Mouse (Mus musculus) activated CD4-positive, CD25-positive, alpha-beta regulatory T cell, adult 4 months (primary cell): ENCODE measurements around the gene Mapk14. TPM values are rescaled to one million over a fixed set of nuclear protein-coding genes. Genes with fewer than 3 reads are reported as not detected.
"Not testable (repeated sequence)": the region's sequence is repeated elsewhere in the genome, so short reads cannot be mapped to it uniquely, and the experiment has no call there.

Experiments used
- ATAC-seq: one replicate; pipeline ENCODE4 v1.8.0; 2017
- polyA plus RNA-seq, 2 experiments: library from polyadenylated mRNA; unstranded; fragments of 100-300 nt; shearing (Covaris generic); gene quantifications; one replicate each; pipeline ENCODE4 v1.2.1; 2017

Mapk14 gene
- polyA plus RNA-seq, 2 experiments from 2014 or later, result 17.5 to 22.4 TPM

DNA sequence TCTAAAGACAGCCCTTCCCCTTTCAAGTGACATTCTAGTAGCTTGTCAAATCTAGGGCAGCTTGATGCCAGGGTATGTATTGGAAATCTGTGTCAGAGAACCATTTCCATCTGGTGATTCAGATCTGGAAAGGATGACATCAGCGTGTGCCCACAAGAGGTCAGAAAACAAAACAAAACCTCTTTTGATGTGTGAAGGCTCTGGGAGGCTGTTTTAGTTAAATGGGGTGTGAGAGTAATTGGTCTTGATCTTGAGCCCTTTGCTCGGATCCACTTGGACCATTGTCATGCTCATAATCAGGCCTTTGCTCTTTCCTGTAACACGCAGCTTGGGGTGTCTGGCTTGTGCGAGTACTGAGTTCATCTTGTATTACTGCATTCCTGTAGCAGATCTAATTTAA lies 7.1 kb downstream of the Mapk14 start:
- peak; percentile 48 for ATAC-seq

DNA sequence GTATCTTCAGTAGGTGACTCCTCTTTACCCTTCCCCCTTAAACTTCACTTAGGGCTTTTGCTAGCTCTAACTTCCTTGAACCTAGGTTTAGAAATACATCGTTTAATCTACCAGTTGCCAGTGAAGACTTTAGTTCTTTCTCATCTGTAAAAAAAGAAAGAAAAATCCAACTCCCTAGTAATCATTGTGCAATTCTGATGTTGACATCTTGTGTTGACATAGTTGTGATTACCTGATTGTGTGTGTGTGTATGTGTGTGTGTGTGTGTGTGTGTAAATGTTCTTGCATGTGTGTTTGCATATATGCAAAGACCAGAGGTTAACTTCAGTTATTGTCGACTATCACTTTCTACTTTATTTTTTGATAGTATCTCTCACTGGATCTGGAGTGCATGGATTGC lies 7.5 kb downstream of the Mapk14 start:
- ATAC-seq, result no peak

DNA sequence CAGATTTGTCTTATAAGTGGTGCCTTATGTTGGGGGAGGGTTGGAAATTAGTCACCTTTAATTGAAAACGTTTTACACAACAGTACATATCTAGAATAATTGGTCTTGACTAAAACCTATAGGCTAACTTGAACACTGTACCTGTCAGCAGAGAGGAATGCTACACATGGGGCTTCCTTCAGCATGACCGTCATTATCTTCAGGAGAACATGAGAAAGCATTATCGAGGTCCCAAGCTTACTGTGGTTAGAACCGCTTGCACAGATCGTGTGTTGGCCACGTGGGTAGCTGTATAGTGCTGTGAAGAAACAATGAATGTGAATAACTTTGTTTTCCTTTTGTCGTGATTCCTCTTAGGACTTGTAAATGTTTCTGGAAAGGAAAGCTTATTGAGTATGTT lies 8.7 kb downstream of the Mapk14 start:
- ATAC-seq, result no peak

DNA sequence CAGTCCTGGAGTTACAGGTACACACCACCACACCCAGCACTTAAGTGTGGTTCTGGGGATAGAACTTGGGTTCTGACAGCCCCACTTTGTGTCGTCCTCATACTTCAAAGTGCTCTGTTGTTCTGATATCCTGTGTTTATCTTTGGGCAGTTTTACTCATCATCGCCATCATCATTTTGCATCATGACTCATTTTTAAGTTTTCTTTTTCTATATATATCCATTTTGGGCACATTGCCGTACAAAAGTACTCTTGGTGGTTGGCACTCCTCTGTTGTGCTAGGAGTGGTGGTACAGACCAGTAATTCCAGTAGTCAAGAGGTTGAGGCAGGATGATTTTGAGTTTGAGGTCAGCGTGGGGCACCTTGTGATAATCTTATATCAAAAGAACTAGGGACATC lies 10.0 kb downstream of the Mapk14 start:
- ATAC-seq, result peak; percentile 12

DNA sequence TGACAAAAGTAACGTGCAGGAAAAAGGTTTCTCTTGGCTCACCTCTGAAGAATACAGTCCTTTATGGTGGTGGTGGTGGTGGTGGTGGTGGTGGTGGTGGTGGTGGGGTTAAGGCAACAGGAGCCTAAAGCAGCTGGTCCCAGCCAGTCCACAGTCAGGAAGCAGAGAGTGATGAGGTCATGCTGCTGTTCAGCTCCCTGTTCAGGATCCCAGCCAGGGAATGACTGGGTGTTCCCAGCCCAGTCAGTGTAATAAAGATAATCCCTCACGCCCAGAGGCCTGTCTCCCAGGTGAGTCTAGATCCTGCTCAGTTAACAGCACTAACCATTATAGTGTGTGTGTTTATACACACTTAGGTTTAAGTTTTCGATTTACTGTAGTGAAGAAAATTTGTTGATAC lies 10.6 kb downstream of the Mapk14 start:
- no peak for ATAC-seq

DNA sequence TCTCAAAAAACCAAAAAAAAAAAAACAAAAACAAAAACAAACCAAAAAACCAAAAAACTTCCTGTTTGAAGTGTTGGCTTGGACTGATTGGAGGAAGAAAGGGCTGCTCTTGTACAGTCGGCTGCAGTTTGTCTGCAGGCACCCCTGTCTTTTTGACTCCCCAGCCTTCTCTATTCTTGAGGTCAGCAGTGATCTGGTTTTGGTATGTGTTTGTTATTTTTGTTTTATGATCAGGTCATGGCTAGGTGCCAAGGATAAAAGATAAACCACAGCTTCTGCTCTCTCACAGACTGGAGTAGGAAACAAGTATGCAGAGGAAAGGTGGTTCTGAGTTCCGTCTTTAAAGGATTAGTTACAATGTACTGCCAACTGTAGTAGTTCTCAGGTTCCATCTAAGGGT lies 11.5 kb downstream of the Mapk14 start:
- ATAC-seq, result no peak

DNA sequence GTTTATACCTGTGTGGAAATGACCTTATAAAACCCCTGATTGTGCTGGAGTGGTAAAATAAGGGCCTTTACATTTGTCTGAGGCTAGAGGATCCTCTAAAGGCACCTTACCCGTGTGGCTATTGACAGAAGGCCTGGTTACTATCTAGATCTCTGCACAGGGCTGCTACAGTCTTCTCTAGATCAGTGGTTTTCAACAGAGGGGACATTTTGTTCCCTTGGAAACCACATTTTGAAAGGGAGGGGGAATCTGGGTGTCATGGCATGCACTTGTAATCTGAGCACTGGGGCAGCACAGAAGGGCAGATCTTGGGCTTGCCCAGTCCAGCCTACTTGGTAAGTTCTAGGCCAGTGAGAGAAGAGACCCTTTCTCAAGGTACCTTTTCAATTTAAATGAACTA lies 15.6 kb downstream of the Mapk14 start:
- no peak for ATAC-seq

DNA sequence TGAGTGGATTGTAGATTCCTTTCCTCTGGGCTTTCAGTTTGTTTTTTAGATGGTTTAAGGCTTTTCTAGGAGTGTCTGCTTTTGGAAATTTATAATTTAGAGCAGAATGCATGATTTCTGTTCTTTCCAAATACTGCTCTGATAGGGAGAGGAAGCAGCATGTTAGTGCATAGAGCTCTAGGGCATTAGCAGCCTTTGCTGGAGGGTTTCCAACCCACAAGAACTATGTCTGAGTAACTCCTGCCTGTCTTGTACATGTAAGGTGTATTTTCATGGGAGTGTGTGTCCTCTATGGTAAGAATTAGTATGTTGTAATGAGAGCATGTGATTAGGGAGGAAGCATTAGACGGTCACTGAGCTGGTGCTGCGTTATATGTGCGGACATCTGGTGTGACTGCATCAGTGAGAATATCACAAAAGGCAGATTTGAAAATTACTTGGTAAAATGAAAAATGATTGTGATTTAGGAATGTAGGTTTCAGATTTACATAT lies 16.1 kb downstream of the Mapk14 start:
- ATAC-seq, result no peak

DNA sequence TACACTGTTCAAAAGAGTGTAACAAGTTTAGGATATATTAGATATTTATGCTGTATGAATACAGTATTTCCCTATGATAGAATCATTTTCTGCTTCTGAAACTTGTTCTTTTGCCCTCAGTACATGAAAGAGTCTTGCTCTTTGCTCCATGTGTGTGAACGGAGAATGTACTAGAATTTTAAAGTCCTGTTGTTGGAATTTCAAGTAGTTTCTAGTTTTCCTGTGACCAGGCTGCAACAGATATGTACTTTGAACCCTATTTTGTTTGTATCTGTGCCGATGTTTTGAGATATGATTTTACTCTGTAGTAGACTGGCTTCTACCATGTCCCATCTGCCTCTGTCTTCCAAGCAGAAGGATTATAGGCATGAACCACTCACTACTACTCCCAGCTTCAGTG lies 16.7 kb downstream of the Mapk14 start:
- ATAC-seq, result no peak

DNA sequence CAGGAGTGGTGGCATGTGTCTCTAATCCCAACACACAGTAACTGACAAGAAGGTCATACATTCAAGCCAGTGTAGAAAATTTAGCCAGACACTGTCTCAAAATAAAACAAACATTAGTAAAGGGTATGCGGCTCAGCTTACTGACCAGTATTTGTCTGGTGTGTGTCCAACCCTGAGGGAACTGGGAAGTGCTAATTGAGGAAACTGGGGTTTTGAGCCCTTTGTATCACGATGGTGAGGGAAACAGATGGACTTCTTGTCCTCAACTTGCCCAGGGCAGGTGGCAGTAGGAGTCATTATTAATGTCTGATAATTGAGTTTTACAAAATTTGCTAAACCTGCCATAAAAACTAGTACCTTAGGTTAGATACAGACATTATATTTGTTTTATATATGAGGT lies 17.9 kb downstream of the Mapk14 start:
- ATAC-seq, result no peak

DNA sequence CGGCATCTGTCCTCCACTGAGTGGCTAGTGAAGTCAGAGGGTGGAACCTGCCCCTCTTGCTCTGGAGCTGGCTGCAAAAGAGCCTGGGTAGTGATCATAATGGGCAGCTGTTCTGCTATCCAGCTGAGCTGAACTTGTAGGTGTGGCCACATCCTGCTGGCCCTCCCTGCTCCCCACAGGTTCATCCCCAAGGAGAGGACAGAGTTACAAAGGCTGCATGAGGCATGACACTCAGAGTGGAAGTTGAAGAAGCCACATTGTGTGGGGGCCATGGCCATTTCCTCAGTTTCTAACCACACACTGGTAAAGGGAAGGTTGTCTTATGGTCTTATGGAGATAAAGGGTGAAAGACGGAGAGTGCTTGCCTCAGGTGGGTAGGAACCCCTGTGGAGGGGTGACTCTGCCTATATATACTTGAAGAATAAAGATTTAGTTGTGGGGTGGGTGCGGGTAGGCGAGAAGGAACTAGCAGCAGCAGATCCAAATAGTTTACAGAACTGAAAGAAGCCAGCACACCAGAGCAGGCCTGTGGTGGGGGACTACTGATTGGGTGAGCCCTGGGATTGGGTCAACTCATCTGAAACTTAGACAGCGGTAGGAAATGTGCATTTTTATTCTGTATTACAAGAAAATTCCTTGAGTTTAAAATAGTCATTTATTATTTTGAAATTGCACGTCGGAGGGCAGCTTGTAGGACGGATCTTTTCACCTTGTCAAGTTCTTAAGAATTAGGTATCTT lies 18.6 kb downstream of the Mapk14 start:
- no peak for ATAC-seq

DNA sequence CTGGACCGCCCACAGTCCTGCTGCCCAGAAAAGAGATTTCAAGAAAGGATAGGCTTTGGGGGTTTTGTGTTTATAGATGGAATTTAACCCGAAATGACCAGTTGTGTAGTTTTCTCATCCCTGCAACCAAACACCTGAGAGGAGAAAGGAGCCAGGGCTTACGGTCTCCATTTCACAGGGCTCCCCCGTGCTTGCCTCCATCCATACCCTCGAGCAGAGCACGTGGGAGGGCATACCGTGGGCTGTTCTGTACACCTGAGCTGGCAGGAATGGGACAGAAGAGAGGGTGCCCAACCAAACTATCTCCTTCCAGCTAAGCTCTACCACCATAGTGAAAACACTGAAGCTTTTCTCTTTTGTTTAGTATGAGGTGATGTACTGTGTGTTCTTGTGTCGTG lies 19.2 kb downstream of the Mapk14 start:
- no peak for ATAC-seq

DNA sequence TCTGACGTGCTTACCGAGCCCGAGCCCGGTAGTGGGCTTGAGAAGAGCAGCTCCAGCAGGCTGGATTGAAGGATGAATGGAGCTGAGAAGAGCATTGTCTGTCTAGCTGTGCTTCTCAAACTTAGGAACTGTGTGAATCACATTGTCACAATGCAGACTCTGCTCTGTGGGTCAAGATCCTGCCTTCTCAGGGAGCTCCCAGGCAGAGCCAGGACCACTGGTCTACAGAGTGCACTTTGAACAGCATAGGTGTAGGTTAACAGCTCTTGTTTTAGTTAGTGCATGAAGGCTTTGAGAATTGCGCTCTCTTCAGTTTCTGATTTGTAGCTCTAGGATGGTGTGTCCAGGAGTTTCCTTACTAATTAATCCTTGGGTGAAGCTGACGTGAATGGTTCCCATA lies 20.1 kb downstream of the Mapk14 start:
- no peak for ATAC-seq

DNA sequence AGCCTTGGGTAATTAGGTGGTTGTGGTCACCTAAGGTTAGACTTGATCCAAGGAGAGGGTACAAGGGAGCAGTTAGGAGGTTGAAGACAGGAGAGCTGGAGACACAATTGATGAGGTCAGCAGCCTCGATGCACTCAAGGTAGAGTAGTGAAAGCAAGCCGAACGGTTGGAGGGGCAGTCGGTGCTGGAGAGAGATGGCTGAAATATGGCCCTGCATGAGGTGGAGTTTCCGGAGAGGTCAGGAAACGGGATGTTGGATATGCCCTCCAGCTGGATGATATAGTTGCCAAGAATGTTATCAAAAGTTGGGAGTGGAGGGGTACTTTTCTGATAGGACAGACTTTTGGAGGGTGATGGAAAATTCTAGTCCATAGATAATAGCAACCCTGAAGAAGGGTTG lies 21.2 kb downstream of the Mapk14 start:
- ATAC-seq, result no peak

DNA sequence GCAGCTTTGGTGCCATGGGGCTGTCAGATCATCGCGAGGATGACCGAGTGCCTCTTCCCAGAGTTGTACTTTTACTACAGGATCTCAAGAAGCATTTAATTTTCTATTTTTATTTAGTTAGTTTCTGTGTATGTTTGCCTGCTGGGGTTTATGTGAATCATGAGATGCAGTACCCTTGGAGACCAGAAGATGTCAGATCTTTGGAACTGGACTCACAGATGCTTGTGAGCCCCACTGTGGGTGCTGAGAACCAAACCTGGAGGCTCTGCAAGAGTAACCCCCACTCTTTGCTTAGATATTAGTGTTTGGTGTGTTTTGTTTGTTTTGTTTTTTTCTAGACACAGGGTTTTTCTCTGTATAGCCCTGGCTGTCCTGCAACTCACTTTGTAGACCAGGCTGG lies 22.9 kb downstream of the Mapk14 start:
- ATAC-seq, result no peak

DNA sequence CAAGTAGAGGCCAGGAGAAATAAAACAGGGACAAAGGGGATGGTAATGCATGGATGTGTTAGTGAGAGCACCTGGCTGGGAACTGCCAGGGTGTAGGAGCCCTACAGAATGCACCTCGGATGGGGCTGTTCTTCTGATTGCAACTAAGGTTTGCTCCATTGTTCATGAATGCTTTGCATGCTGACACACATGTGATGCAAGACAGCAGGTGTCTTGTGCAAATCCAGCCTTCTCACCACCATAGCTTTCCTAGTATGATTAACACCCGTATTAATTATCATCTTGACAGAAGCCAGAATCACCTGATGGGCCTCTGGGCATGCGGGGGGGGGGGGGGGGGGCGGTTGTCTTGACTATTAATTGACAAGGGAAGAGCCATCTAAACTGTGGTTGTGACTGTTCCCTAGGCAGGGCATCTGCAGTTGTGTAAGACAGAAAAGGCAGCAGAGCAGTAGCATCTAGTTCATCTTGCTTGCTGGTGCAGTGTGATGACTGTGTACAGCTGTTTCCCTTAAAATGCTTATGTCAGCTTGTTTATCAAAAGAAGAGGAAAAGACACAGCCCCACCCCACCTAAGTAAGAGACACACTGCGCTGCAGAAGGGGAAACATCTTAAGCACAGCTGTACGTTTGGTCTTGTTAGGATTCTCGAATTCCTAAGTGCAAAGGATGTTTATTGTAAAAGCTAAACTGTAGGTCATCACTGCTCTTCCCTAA lies 24.9 kb downstream of the Mapk14 start:
- no peak for ATAC-seq

DNA sequence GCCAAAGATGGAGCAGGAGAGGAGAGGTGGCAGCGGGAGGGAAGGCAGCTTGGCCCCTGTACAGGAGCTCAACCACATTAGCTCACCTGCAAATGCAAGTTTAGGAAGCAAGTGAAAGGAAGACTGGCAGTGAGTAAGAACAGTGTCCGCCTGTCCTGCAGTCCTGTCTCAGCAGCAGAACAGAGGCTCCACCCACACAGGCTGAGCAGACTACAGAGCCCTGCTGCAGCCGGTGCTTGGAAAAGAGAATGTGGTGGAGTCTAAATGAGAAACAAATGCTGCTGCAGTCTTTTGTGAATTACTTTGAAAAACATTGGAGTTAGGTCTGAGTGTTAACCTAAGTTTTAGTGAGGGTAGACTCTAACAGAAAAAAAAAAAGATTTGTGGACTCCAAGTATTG lies 26.4 kb downstream of the Mapk14 start:
- no peak for ATAC-seq

DNA sequence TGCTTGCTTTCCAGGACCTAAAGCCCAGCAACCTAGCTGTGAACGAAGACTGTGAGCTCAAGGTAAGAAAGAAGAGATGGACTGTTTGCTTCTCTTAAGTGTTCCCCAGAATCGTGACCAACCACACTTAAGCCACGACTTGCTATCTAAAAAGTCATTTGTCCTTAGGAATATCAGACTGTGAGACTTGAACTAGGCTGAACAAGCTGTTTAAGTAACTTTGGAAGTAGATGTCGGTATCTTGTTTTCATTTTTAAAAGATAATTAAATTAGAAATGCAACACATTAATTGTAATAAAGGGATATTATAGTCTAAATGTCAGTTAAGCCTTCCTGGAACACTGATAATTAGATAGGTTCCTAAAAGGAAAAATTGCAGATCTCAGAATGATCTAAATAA lies 34.7 kb downstream of the Mapk14 start, which contains the start of gene AC170998.1:
AC170998.1 (plus strand) TSS at position 301 of the 400 bp plus-strand sequence.
- no peak for ATAC-seq

DNA sequence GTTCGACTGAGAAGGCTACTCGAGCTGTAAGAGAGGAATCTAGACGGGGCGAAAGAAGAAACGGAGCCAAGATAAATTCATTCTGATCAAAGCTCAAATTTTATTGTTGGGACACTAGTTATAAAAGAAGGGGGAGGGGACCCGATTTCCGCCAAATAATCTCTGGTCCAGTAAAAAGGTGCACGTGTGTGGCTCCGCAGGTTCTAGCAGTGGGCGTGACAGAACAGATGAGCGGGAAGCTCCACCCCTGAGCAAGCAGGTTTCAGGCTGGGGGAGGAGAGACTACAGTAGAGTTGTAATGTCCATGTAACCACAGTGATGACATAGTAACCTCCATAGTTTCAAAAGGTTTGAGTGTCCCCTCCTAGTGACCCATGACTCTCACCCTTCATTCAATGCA lies 36.4 kb downstream of the Mapk14 start:
- ATAC-seq, result not testable (repeated sequence)

DNA sequence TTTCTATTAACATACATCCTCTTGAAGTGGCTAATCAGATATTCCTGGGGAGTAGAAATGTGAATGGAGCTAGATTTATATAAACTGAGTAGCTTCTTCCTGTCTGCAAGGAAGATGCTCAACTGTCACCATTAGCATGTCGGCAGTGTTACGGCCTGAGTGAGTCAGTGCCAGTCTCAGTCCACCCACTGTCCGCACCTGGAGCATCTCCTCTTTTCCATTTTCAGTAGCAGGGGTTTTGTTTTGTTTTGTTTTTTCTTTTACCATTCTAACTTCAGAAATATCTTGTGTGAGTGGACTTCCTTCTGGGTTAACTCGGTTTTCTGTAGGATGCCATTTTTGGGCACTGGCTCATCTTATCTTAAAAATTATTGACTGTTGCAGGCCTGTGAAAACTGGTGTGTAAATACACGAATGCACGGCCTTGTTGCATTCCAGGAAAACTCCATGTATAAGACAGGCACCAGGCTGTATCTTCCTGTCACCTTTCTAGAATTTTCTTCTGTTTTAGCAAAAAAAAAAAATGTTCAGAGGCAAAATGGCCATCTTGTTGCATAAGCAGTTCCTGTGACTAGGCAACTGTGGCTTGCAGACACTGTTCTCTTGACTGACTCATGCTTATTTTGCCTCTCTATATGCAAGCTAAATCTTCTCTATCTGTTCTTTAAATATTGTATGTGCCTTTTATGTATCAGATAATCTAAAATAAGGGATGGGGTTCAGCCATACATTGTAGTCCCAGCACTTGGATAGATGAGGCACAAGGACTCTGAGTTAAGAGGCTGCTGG lies 44.4 kb downstream of the Mapk14 start:
- ATAC-seq, result no peak

DNA sequence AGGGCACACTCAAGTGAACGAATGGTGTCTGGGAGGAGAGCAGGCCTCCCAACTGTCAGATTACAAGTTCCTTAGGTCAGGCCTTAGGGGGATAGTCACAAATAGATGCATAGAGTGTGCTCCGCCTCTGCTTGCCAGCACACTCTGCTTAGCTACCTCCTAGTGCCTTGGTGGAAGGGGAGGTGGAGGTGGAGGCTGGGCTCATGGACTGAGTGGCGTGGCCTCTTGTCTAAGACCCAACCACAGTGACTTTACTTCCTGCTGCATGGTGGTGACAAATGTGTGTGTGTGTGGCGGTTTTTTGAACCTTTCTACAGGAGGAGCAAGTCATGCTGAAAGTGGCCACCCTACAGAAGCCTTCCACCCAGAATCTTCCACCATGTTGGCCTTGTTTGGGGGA lies 45.4 kb downstream of the Mapk14 start:
- no peak for ATAC-seq

DNA sequence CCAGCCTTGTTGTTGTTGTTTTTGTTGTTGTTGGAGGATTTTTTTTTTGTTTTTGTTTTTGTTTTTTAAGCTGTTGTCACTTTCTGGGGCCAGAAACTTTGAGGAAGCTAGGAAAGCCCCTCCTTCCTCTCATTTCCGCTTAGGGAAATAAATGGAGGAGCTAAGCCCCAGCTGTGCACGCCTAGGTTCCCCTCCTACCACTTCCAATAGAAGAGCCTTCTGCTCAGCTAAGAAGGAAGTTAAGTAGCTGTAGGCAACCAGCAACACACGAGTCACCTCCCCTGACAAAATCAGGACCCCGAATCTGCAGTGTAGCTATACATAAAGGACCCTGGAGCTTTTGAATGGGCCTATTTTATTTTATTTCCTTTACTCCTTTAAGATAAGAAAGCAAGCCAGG lies 46.8 kb downstream of the Mapk14 start:
- no peak for ATAC-seq

DNA sequence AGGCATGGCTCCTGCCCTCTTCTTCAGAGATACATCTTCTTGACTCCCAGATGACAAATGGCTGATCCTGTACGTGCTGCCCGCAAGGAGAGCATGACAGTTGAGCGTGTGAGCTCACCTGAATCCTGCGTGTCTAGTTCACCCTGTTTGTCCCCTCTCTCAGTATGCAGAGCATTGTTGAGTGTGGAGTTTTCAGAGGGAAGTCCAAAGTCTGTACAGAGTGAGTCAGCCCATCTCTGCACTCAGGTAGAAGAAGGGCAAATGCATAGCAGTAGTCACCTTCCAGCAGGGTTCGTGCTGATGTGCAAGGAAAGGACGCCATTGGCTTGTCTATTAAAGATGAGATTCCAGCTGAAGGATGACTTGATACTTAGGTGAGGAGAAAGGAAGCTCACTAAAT lies 48.1 kb downstream of the Mapk14 start:
- ATAC-seq, result no peak
